Mouse (Mus musculus) heart, postnatal 0 days (tissue): ENCODE data around the gene Mfrp. TPM values are rescaled to one million over a fixed set of nuclear protein-coding genes. Genes with fewer than 3 reads are reported as not detected.
A peak's percentile ranks its signal among the peaks of the same experiment; 100 is the strongest.

ENCODE experiments used
- ATAC-seq: fragments of 200-750 bp; cut with Nextera tagmentation; 2 replicates; pipeline ENCODE4 v1.8.0; 2017; ENCODE audit warnings: low read depth, moderate number of reproducible peaks, moderate library complexity; ENCODE audit not compliant: insufficient read depth
- DNase-seq: peaks from one replicate; pipeline ENCODE4 v3.0.0-alpha.2; 2016; ENCODE audit warnings: low spot score
- H3K27ac ChIP-seq: fragments of 300-500 bp; sonication (generic); 2 replicates; pipeline ENCODE4 v1.5.1; 2014; ENCODE audit warnings: low read depth, mild to moderate bottlenecking
- H3K27me3 ChIP-seq: fragments of 300-500 bp; sonication (generic); 2 replicates; pipeline ENCODE4 v1.6.1; 2014; ENCODE audit warnings: low read length, mixed read lengths; ENCODE audit not compliant: control insufficient read depth, insufficient read depth
- H3K36me3 ChIP-seq: fragments of 300-500 bp; sonication (generic); replicated peaks from 2 replicates; pipeline ENCODE4 v1.6.1; 2014; ENCODE audit warnings: low read length, mixed read lengths; ENCODE audit not compliant: control insufficient read depth, insufficient read depth
- H3K4me1 ChIP-seq: fragments of 300-500 bp; sonication (generic); 2 replicates; pipeline ENCODE4 v1.6.1; 2014; ENCODE audit warnings: antibody characterized with exemption; ENCODE audit not compliant: control insufficient read depth, insufficient read depth
- H3K4me2 ChIP-seq: fragments of 300-500 bp; sonication (generic); 2 replicates; pipeline ENCODE4 v1.6.1; 2014; ENCODE audit warnings: low read depth, mild to moderate bottlenecking, low read length, moderate library complexity
- H3K4me3 ChIP-seq: fragments of 300-500 bp; sonication (generic); 2 replicates; pipeline ENCODE4 v1.5.1; 2014; ENCODE audit warnings: low read depth, low read length
- H3K9ac ChIP-seq: fragments of 300-500 bp; sonication (generic); replicated peaks from 2 replicates; pipeline ENCODE4 v1.6.1; 2014; ENCODE audit warnings: low read depth, low read length, mixed read lengths
- H3K9me3 ChIP-seq: fragments of 300-500 bp; sonication (generic); replicated peaks from 2 replicates; pipeline ENCODE4 v1.6.1; 2016; ENCODE audit warnings: low read length; ENCODE audit not compliant: control insufficient read depth
- CTCF ChIP-seq: IDR thresholded peaks from 2 replicates; pipeline ENCODE4 v1.5.1; 2016; ENCODE audit warnings: antibody characterized with exemption, control low read depth, low read depth
- EP300 ChIP-seq: IDR thresholded peaks from 2 replicates; pipeline ENCODE4 v1.6.1; 2016; ENCODE audit warnings: antibody characterized with exemption, low read depth
- WGBS: fragments of 180-500 bp; shearing (Covaris S2); extraction: QIAGEN DNeasy Blood & Tissue Kit; methylation state at CpG from one replicate; pipeline ENCODE4 v1.1.7; 2014; 5-methylcytosine and 5-hydroxymethylcytosine counted together
- polyA plus RNA-seq: library from polyadenylated mRNA; unstranded; fragments of >200 nt; fragmentation: Nextera tagmentation; extraction: Ambion mirVana; gene quantifications from 2 replicates; pipeline ENCODE4 v1.2.1, GENCODE M21; 2015
- total RNA-seq: library from RNA; depleted of rRNA; stranded (reverse); fragments of >200 nt; gene quantifications from 2 replicates; pipeline ENCODE4 v1.2.3, GENCODE M21; 2014; ENCODE audit warnings: low replicate concordance

The Mfrp gene
- total and polyA plus RNA-seq, 2 experiments from 2014 or later = not detected

DNA sequence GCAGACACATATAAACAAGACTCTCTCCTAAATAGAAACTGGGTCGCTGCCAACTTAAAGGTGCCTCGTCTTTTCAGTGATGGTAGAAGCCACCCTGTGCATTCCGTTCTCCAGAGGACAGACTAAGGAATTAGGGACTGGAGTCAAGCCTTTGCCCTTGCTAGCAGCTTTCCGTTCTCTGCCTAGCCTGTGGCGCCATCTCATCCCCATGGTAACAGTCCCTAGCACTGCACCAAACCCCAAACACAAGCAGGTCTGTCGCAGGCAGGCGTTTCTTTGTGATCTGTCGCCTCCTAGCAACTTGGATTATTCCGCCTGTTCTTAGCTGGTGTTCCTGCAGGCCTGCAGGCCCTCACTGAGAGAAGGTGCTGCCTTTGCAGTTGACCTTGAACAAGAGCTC is 5.0 kb upstream of the Mfrp start:
- Histone ChIP-seq H3K9me3 (no peaks in the 10 kb centered on the region), H3K4me1 (peaks cover 6% of the 10 kb centered on the region; the same call in 1 of the 2 replicates), H3K9ac (no peak overlapping the region), H3K4me2 (no peak overlapping the region), H3K27ac (peak overlapping the region; percentile 93), H3K4me3 (no peak overlapping the region), H3K36me3 (peaks cover 40% of the 10 kb centered on the region), H3K27me3 (no peaks in the 10 kb centered on the region)
- DNase-seq = peak; percentile 84
- no peak; the same call in 1 of the 2 replicates for TF ChIP-seq CTCF
- no peak for TF ChIP-seq EP300
- ATAC-seq = peak; percentile 78
- WGBS = 21% methylated on average over 9 of the region's 9 CpGs

DNA sequence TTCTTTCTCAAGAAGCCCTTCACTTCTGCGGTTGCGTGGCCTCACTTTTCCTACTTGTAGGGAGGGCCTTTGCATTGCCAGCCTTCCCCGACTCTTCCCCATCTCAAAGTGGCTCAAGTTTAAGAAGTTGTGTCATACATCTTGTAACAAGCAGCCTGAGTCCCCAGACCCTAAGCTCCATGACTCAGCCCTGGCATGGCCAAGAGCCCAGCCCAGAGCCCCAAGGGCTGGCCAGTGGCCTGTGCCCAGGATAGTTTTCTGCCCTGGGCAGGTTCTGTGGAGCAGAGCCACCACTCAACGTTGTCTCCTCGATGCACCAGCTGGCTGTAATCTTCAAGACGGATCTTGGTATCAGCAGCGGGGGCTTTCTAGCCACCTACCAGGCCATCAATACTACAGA is 3.4 kb downstream of the Mfrp start:
- Histone ChIP-seq H3K9ac (no peak overlapping the region), H3K9me3 (no peaks in the 10 kb centered on the region), H3K4me1 (peaks cover 25% of the 10 kb centered on the region), H3K27me3 (no peaks in the 10 kb centered on the region), H3K4me3 (no peak overlapping the region), H3K36me3 (no peaks in the 10 kb centered on the region; the same call in 1 of the 2 replicates), H3K4me2 (no peak overlapping the region), H3K27ac (no peak overlapping the region)
- 84% methylated on average over 7 of the region's 7 CpGs for WGBS
- ATAC-seq (no peak), DNase-seq (no peak)
- TF ChIP-seq EP300 = no peak
- no peak for TF ChIP-seq CTCF

DNA sequence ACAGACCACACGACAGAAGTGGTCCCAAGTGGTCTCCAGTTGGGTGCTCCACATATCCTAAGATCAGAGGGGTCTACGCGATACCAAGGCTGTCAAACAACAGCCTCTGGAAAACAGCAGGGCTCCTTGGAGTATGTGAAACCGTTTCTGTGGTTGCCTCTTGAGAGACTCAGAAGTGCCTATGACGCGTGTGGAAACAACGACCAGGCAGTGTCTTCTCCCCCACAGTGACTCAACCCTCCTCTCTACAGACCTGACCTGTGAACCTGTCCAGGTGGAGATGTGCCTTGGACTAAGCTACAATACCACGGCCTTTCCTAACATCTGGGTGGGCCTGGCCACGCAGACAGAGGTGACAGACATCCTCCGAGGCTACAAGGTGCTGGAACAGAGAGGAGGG is 4.3 kb downstream of the Mfrp start:
- whole genome bisulfite sequencing = 76% methylated on average over 10 of the region's 10 CpGs
- no peak for DNase-seq
- Histone ChIP-seq H3K9me3 (no peaks in the 10 kb centered on the region), H3K9ac (no peak overlapping the region), H3K4me2 (no peak overlapping the region), H3K36me3 (no peaks in the 10 kb centered on the region; the same call in 1 of the 2 replicates), H3K4me3 (no peak overlapping the region), H3K4me1 (peaks cover 32% of the 10 kb centered on the region), H3K27ac (no peak overlapping the region), H3K27me3 (no peaks in the 10 kb centered on the region)
- ATAC-seq = no peak
- no peak for TF ChIP-seq EP300
- no peak for TF ChIP-seq CTCF

DNA sequence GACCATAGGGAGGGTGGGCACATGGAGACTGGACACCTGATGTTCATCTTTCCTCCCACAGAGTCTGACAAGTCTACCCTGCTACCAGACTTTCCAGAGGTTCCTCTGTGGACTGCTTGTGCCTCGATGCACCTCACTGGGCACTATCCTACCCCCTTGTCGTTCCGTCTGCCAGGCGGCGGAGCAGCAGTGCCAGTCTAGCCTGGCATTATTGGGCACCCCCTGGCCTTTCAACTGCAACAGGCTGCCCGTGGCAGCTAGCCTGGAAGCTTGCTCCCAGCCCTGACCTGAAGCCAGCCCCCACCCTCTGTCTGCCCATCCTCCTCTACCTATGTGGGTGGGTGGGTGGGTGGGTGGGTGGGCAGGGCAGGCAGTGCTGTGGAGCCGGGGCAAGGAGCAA is 4.7 kb downstream of the Mfrp start:
- no peak for DNase-seq
- H3K27ac ChIP-seq = peak overlapping the region; percentile 68

DNA sequence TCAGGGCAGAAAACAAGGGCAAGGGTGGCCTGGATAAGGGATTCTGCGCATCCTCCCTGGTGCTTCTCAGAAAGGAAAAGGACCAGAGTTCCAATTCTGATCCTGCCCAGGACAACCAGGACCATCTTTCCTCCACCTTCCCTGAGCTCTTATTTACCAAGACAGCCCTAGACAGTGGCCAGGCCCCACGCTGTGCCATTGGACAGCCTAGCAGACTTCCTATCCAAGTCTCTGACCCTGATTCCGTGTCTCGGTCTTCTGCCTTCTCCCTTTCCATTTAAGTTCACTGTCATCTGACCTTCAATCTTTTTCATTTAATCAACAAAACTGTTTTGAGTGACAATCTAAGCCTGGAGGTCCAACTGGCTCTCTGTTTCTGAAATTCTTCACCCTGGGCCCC is 5.1 kb downstream of the Mfrp start:
- 0 out of 2 replicates have a peak overlapping the region, but pooled peaks have one; percentile 40 for H3K4me2 ChIP-seq
- WGBS = 70% methylated on average over 4 of the region's 4 CpGs
- no peak overlapping the region for H3K9ac ChIP-seq

More for the DNA sequence above, 4.7 kb downstream of the Mfrp start:
- peaks cover 32% of the 10 kb centered on the region for H3K4me1 ChIP-seq
- no peaks in the 10 kb centered on the region; the same call in 1 of the 2 replicates for H3K36me3 ChIP-seq
- TF ChIP-seq CTCF = no peak
- TF ChIP-seq EP300 = no peak
- no peaks in the 10 kb centered on the region for H3K27me3 ChIP-seq
- H3K9ac ChIP-seq = no peak overlapping the region
- WGBS = 92% methylated on average over 7 of the region's 7 CpGs
- no peaks in the 10 kb centered on the region for H3K9me3 ChIP-seq
- H3K4me3 ChIP-seq = no peak overlapping the region
- no peak overlapping the region for H3K4me2 ChIP-seq
- no peak for ATAC-seq

DNA sequence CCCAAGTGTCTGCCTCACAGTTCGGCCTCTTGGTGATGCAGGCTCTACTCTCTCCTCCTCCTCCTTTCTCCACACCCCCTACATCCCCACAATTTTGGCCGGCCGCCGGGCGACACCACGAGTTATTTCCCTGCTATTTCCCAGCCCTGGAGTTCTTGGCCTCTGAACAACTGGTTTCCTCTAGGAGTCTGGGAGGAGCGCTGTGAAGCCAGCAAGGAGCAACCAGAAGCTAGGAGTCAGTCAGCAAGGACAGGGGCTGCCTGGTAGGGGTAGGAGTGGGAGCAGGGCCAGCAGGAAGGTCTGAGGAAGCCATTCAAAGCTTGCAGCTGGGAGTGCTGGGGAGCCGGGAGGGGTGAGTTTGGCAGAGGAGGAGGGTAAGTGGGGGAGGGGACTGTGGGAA is 5.6 kb downstream of the Mfrp start, which contains the start of gene C1qtnf5:
Gene C1qtnf5 (plus strand): TSS at position 136 of the 400 bp plus-strand sequence.
- Histone ChIP-seq H3K4me3 (peak within 1 kb of the TSS; percentile 12; the same call in 1 of the 2 replicates), H3K4me1 (peaks cover 32% of the 10 kb centered on the region)

More for the DNA sequence above, 5.1 kb downstream of the Mfrp start:
- no peaks in the 10 kb centered on the region; the same call in 1 of the 2 replicates for H3K36me3 ChIP-seq
- TF ChIP-seq EP300 (no peak), CTCF (no peak)
- H3K27ac ChIP-seq = peak overlapping the region; percentile 68
- H3K4me3 ChIP-seq = no peak overlapping the region
- no peak for DNase-seq
- H3K4me1 ChIP-seq = peaks cover 32% of the 10 kb centered on the region
- no peaks in the 10 kb centered on the region for H3K9me3 ChIP-seq
- ATAC-seq = no peak
- H3K27me3 ChIP-seq = no peaks in the 10 kb centered on the region

More for the DNA sequence above, 5.6 kb downstream of the Mfrp start, which contains the start of gene C1qtnf5:
- peak within 1 kb of the TSS; percentile 7; the same call in 1 of the 2 replicates for H3K9ac ChIP-seq
- ATAC-seq (peak; percentile 66), DNase-seq (peak; percentile 76)
- 9% methylated on average over 8 of the region's 8 CpGs for WGBS
- no peaks in the 10 kb centered on the region for H3K27me3 ChIP-seq
- no peaks in the 10 kb centered on the region; the same call in 1 of the 2 replicates for H3K36me3 ChIP-seq
- H3K4me2 ChIP-seq = peak within 1 kb of the TSS; percentile 40
- peak within 1 kb of the TSS; percentile 68 for H3K27ac ChIP-seq
- no peaks in the 10 kb centered on the region for H3K9me3 ChIP-seq
- TF ChIP-seq CTCF (peak; percentile 16; the same call in 1 of the 2 replicates), EP300 (no peak)
